Mouse (Mus musculus) bone marrow, adult 2 months (tissue): Measurements from ENCODE around the gene Vma21. TPM values are rescaled to one million over a fixed set of nuclear protein-coding genes. Genes with fewer than 3 reads are reported as not detected.

Experiments
- H3K27ac ChIP-seq: fragments of 200-500 bp; 2 replicates; pipeline ENCODE4 v1.5.1; 2012; ENCODE audit warnings: low read depth, mild to moderate bottlenecking, control low read depth, inconsistent platforms, low read length; ENCODE audit not compliant: control insufficient read depth, poor library complexity, insufficient read depth
- H3K4me1 ChIP-seq: fragments of 200-500 bp; 2 replicates; pipeline ENCODE4 v1.6.1; 2011; ENCODE audit warnings: low read length; ENCODE audit not compliant: control insufficient read depth, insufficient read depth
- H3K4me3 ChIP-seq: fragments of 200-500 bp; replicated peaks from 2 replicates; pipeline ENCODE3; 2011; ENCODE audit warnings: mild to moderate bottlenecking, low read depth, low read length, control low read depth; ENCODE audit not compliant: control insufficient read depth
- CTCF ChIP-seq: fragments of 200-500 bp; IDR thresholded peaks from 2 replicates; pipeline ENCODE4 v1.5.1; 2011; ENCODE audit warnings: low read length, control low read depth; ENCODE audit not compliant: control insufficient read depth, insufficient read depth
- POLR2A ChIP-seq: fragments of 200-500 bp; IDR thresholded peaks from 2 replicates; pipeline ENCODE4 v1.6.1; 2011; ENCODE audit warnings: low read depth, mild to moderate bottlenecking, control low read depth, low read length, borderline replicate concordance; ENCODE audit not compliant: control insufficient read depth
- WGBS: fragments of 180-500 bp; shearing (Covaris S2); methylation state at CpG from one replicate; pipeline ENCODE4 v1.1.7; 2018; 5-methylcytosine and 5-hydroxymethylcytosine counted together
- polyA plus RNA-seq: library from polyadenylated mRNA; stranded (reverse); fragments of >200 nt; gene quantifications from 2 replicates; pipeline ENCODE4 v1.2.4, GENCODE M21; 2011; ENCODE audit warnings: low replicate concordance; ENCODE audit not compliant: missing spikeins, insufficient read depth, insufficient read length

Gene Vma21
- polyA plus RNA-seq, 1 experiment = 11.4 TPM

DNA sequence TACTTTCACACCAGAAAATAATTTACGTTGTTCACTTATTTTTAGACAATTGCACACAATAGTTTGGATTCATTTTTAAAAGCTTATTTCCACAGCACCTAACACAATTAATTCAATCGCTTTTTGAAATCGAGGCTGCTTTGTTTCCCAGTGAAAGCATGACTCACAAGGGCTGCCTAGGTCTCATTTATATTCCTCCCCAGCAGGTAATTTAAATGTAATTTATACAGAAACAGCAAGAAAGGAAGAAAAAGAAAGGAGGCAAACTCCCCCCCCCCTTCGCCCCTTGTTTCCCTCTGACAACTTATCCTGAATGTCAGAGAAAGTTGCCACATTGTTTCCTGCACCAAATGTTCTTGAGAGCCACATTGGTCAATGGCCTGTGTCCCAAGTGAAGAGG lies 23.2 kb downstream of the Vma21 start:
- no peak overlapping the region for H3K27ac ChIP-seq
- TF ChIP-seq POLR2A (no peak), CTCF (no peak)
- WGBS = 61% methylated on average over 4 of the region's 4 CpGs
- no peaks in the 10 kb centered on the region for H3K4me1 ChIP-seq
- H3K4me3 ChIP-seq = no peak overlapping the region

- WGBS = 75% methylated on average over 4 of the region's 4 CpGs
- no peak overlapping the region for H3K4me3 ChIP-seq
- no peak overlapping the region for H3K27ac ChIP-seq
- no peaks in the 10 kb centered on the region for H3K4me1 ChIP-seq
- TF ChIP-seq POLR2A (no peak), CTCF (no peak)
Observed at GRCm38 (mm10) chrX:71846696-71847095, 31.0 kb downstream of the Vma21 start.

DNA sequence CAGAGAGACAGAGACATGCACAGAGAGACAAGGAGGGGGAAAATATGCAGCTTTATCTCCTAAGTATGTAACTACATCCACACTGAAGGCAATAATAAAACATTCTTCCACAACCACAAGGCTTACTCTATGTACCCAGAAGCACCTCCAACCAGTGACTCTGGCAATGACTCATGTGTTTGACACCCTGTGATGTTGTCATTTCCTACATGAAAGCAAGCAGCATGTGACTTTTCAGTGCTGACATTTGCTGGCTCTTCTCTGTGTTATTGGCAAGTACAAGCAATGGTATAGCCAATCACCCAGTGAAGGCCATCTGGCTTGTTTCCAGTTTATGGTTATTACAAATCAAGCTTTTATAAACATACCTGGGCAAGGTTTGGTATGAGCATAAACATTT lies 38.1 kb downstream of the Vma21 start:
- Histone ChIP-seq H3K27ac (no peak overlapping the region), H3K4me3 (no peak overlapping the region), H3K4me1 (no peaks in the 10 kb centered on the region)
- no peak for TF ChIP-seq CTCF
- TF ChIP-seq POLR2A = no peak

Other genes starting within 250 kb of the Vma21 start
- gene Gpr50, start 152.3 kb upstream of the Vma21 start, polyA plus RNA-seq = not detected in 2 replicates
- not detected in 2 replicates for gene Gm1141, start 105.1 kb downstream of the Vma21 start, polyA plus RNA-seq
- gene Prrg3, start 146.7 kb downstream of the Vma21 start, polyA plus RNA-seq = 1.2 and 3.6 TPM in 2 replicates
- not detected in 2 replicates for gene Fate1, start 157.1 kb downstream of the Vma21 start, polyA plus RNA-seq
- not detected in 2 replicates for gene Cnga2, start 175.9 kb downstream of the Vma21 start, polyA plus RNA-seq